Mouse (Mus musculus): ENCODE data around the gene Hspb2. TPM values are rescaled to one million over a fixed set of nuclear protein-coding genes. Genes with fewer than 3 reads are reported as not detected.
A peak's percentile ranks its signal among the peaks of the same experiment; 100 is the strongest.

Gene Hspb2
- polyA plus RNA-seq, 1 experiment from 2014 or later, result 285 TPM

DNA sequence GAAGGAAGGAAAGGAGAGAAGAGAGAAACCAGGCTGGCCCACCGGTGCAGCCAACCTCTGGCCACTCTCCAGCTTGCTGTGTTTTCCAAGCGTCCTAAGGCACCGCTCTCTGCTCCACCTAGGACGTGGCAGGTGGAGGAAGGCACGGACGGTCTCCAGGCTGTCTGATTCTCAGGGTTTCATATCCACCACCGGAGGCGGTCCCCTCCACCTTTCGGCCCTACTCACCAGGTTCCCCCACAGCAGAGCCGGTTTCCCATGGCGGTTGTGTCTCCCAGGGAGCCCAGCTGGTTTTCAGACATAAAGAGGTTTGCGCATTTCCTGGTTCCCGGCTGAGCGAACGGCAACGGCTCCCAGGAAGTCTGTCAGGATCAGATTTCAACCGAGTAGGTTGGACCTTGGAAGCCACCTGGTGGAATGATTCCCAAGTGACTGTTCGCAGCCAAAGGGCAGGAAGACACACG lies 5.9 kb downstream of the Hspb2 start, which contains the start of gene 2310030G06Rik:
Gene 2310030G06Rik (minus strand): TSS at position 323 of the 464 bp plus-strand sequence.
- Histone ChIP-seq H3K4me3 (peak within 1 kb of the TSS; percentile 56), H3K9me3 (replicated peaks) (no peaks in the 10 kb centered on the region), H3K4me2 (peak within 1 kb of the TSS; percentile 81), H3K4me1 (replicated peaks) (peaks cover 33% of the 10 kb centered on the region), H3K27me3 (replicated peaks) (no peaks in the 10 kb centered on the region), H3K27ac (ENCODE audit: poor library complexity, severe bottlenecking) (peak within 1 kb of the TSS; percentile 75), H3K9ac (peak within 1 kb of the TSS; percentile 78), H3K36me3 (no peaks in the 10 kb centered on the region)
- no peak for ATAC-seq (ENCODE audit: insufficient number of reproducible peaks, low FRiP score)
- 2% methylated on average over 19 of the region's 19 CpGs for WGBS

DNA sequence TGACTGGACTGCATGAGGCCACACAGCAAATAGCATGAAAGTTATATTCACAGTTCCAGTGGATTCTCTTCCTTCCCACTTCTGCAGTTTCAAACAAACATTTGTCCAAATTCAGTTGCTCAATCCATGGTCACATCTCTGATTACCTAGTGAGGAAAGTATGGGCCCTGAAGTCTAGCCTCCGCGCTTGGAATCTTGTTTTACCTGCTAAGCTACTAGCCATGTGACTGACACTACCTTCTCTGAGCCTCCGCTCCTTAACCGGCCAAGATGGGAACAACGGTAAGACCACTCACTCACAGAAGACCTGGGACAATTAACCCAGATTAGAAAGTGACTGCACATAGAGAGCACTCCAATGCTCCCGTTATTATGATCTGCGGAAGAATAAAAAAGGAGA lies 6.3 kb downstream of the Hspb2 start:
- H3K4me3 ChIP-seq, result peak overlapping the region; percentile 56
- H3K27me3 ChIP-seq (replicated peaks), result no peaks in the 10 kb centered on the region
- no peaks in the 10 kb centered on the region for H3K9me3 ChIP-seq (replicated peaks)
- no peak for ATAC-seq (ENCODE audit: insufficient number of reproducible peaks, low FRiP score)
- peak overlapping the region; percentile 81 for H3K4me2 ChIP-seq
- peaks cover 33% of the 10 kb centered on the region for H3K4me1 ChIP-seq (replicated peaks)
- WGBS, result 17% methylated on average over 7 of the region's 7 CpGs
- peak overlapping the region; percentile 75 for H3K27ac ChIP-seq (ENCODE audit: poor library complexity, severe bottlenecking)
- H3K9ac ChIP-seq, result peak overlapping the region; percentile 78
- no peaks in the 10 kb centered on the region for H3K36me3 ChIP-seq

DNA sequence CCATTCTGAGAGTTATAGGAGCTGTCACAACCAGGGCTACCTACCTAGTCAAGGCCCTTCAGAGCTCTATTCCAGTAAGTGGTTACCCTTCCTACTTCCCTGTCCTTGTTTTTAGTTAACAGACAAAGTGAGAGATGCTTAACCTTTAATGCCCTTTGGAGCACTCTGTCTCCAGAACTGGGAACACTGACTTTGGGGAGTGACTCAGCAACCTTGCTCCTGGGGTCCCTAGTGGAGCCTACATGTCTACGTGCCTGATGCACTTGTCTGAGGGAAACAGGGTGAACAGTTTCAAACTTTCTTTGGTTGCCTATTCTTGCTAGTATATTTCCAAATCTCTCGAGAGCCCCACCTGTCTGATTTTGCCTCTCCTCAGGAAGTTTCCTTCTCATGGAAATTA lies 9.4 kb downstream of the Hspb2 start:
- no peaks in the 10 kb centered on the region for H3K9me3 ChIP-seq (replicated peaks)
- no peak overlapping the region for H3K4me3 ChIP-seq
- H3K9ac ChIP-seq, result no peak overlapping the region
- no peak overlapping the region for H3K27ac ChIP-seq (ENCODE audit: poor library complexity, severe bottlenecking)
- 64% methylated on average over 2 of the region's 2 CpGs for WGBS
- H3K4me2 ChIP-seq, result no peak overlapping the region
- H3K4me1 ChIP-seq (replicated peaks), result peaks cover 37% of the 10 kb centered on the region
- H3K27me3 ChIP-seq (replicated peaks), result no peaks in the 10 kb centered on the region
- H3K36me3 ChIP-seq, result no peaks in the 10 kb centered on the region
- no peak for ATAC-seq (ENCODE audit: insufficient number of reproducible peaks, low FRiP score)

DNA sequence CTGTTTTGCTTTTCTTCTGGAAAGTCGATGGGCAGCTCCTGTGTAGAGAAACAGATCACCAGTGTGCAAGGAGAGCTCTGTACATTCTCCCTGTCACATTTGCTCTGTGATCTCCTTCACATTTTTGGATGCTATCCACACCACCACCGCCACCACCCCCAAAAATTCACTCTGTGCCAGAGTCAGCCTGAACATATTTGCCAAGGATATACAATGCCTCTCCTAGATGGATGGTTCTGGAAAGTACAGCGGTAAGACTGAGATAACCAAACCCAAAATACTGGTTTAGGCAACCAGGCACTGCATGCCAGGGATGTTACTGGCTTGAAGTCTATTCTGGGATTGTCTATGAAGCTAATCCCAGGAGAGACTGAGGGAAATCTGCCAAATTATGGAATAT lies 9.9 kb downstream of the Hspb2 start:
- H3K27ac ChIP-seq (ENCODE audit: poor library complexity, severe bottlenecking), result no peak overlapping the region

DNA sequence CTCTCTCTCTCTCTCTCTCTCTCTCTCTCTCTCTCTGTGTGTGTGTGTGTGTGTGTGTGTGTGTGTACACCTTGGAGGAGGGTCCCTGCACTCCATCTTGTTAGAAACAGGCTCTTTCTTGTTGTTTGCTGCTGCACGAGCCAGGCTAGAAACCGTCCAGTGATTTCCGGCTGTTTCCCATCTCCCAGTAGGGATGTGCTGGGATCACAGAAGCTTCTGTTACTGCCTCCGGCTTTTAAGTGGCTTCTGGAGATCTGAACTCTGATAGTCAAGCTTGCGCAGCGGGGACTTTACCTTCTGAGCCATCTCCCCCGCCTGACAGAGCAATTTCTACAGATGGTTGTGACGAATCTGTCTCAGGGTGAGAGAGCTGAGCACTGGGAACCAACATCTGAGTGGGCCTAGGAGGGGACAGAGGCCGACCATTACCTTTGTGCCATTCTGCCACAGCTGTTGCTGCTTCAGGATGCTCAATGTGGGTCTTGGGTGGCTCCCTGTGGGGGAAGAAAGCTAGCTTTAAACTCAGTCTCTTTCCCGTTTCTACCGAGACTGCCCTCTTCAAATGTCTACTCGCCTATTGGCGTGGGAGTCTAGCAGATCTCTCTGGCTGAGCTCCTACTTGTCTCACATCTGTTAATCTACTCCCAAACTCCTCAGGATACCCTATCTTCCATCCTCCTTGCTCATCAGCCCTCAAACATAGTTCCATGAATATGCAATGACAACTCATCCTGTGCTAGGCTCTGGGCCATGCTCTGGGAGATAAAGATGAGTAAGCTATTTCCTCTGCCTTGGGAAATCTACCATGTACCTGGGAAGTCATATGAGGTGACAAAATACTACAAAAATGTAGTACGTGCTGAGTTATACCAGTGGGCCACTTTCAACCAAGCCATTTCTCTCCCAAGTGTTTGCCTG lies 11.0 kb downstream of the Hspb2 start:
- H3K36me3 ChIP-seq, result no peaks in the 10 kb centered on the region
- H3K4me2 ChIP-seq, result no peak overlapping the region
- no peak overlapping the region for H3K4me3 ChIP-seq
- H3K9ac ChIP-seq, result no peak overlapping the region
- H3K27me3 ChIP-seq (replicated peaks), result no peaks in the 10 kb centered on the region
- WGBS, result 82% methylated on average over 14 of the region's 14 CpGs
- ATAC-seq (ENCODE audit: insufficient number of reproducible peaks, low FRiP score), result no peak
- H3K4me1 ChIP-seq (replicated peaks), result peaks cover 22% of the 10 kb centered on the region; the same call in 1 of the 2 replicates
- H3K27ac ChIP-seq (ENCODE audit: poor library complexity, severe bottlenecking), result no peak overlapping the region
- no peaks in the 10 kb centered on the region for H3K9me3 ChIP-seq (replicated peaks)

More for the DNA sequence above, 9.9 kb downstream of the Hspb2 start:
- peaks cover 34% of the 10 kb centered on the region for H3K4me1 ChIP-seq (replicated peaks)
- 74% methylated on average over 3 of the region's 3 CpGs for WGBS
- no peaks in the 10 kb centered on the region for H3K36me3 ChIP-seq
- H3K9ac ChIP-seq, result no peak overlapping the region
- no peak overlapping the region for H3K4me3 ChIP-seq
- no peak overlapping the region for H3K4me2 ChIP-seq
- no peaks in the 10 kb centered on the region for H3K9me3 ChIP-seq (replicated peaks)
- ATAC-seq (ENCODE audit: insufficient number of reproducible peaks, low FRiP score), result no peak
- H3K27me3 ChIP-seq (replicated peaks), result no peaks in the 10 kb centered on the region

DNA sequence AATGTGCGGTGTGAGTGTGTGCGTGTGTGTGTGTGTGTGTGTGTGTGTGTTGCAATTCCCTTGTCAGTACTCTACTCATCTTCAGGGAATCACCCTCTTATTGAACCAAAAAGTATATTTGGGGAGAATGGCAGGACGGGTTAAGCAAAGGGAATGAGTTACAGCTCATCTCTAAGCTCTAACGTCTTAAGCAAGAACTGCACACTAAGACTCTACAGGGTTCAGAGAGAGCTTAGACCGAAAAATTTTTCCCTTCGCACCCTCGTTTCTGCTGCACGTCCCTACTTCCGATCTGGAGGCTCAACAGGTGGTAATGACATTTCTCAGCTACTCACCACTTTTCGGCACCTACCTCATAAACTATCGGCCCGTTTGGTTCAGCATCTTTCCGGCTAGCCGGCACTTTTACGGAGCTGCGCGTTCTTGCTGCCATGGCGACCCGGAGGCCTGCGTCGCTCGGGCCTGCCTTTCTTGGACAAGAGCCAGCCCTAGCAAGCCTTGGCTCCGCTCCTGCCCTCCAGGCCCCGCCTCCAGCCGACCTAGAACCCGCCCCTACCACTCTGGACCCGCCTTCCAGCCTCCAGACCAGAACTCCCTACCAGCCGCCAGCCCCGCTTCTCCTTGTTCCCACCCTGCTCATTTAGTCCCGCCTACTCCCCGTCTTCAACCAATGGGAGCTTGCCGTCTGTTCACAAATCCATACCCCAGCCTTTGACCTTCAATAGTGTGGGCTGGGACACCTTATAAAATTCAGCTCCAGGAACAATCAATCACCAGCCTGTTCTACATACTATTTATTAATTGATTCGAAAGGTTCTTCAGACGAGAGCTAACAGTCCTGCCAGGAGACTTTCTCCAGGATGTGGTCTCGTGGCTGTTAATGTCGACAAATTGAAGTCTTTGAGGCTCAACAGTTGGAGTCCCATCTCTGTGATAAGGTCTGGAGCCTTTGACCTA lies 13.0 kb downstream of the Hspb2 start, which contains the start of gene Dixdc1:
Gene Dixdc1 (minus strand): TSS at position 604 of the 957 bp plus-strand sequence.
- Histone ChIP-seq H3K27me3 (replicated peaks) (no peaks in the 10 kb centered on the region), H3K4me1 (replicated peaks) (peaks cover 19% of the 10 kb centered on the region; the same call in 1 of the 2 replicates), H3K36me3 (no peaks in the 10 kb centered on the region), H3K27ac (ENCODE audit: poor library complexity, severe bottlenecking) (peak within 1 kb of the TSS; percentile 57; the same call in 1 of the 2 replicates), H3K9ac (no peak within 1 kb of the TSS), H3K4me3 (peak within 1 kb of the TSS; percentile 39), H3K4me2 (peak within 1 kb of the TSS; percentile 70), H3K9me3 (replicated peaks) (no peaks in the 10 kb centered on the region)
- ATAC-seq (ENCODE audit: insufficient number of reproducible peaks, low FRiP score), result peak; percentile 97
- 12% methylated on average over 36 of the region's 36 CpGs for WGBS

DNA sequence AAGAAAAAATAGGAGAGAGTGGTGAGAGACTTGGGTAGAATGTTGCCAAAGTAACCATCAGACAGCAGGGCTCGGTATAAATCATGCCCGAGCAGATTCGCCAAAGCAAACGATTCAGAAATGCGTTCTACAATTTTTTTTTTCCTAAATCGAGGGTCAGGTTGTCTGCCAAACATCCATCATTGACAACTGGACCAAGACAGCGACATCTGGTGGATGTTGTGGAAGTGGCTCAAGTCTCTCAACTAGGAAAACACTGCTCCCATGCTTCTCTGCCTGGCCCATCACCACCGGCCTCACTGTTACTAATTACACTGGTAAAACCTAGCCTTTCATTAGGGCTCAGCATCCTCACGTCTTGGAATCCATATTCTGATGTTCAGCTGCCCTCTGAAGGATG lies 17.2 kb downstream of the Hspb2 start:
- Histone ChIP-seq H3K4me2 (peak overlapping the region; percentile 31), H3K27ac (ENCODE audit: poor library complexity, severe bottlenecking) (no peak overlapping the region), H3K27me3 (replicated peaks) (no peaks in the 10 kb centered on the region), H3K4me1 (replicated peaks) (peaks cover 23% of the 10 kb centered on the region), H3K4me3 (no peak overlapping the region), H3K9ac (no peak overlapping the region), H3K36me3 (no peaks in the 10 kb centered on the region), H3K9me3 (replicated peaks) (no peaks in the 10 kb centered on the region)
- 4% methylated on average over 9 of the region's 9 CpGs for WGBS
- ATAC-seq (ENCODE audit: insufficient number of reproducible peaks, low FRiP score), result no peak

DNA sequence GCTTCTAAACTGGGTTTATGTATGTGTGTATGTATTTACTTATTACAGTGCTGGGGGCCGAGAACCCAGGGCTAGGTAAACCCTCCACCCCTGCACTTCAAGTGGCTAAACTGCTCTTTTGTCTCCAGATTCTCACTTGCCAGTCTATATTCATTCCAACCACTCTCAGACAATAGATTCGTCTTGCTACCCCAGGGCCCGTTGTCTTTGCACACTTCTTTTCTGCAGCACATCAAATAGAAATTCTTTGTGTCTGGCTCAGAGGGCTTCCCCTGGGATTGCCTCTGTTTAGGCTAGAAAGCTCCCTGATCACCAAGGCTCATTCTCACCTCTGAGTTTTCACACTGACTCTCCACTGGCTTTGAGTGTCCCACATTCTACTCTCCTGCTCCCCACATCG lies 19.6 kb downstream of the Hspb2 start:
- WGBS, result 41% methylated on average over 4 of the region's 4 CpGs
- no peak overlapping the region for H3K27ac ChIP-seq (ENCODE audit: poor library complexity, severe bottlenecking)
- H3K4me1 ChIP-seq (replicated peaks), result peaks cover 15% of the 10 kb centered on the region
- no peak overlapping the region for H3K4me2 ChIP-seq
- ATAC-seq (ENCODE audit: insufficient number of reproducible peaks, low FRiP score), result no peak
- H3K9me3 ChIP-seq (replicated peaks), result no peaks in the 10 kb centered on the region
- no peaks in the 10 kb centered on the region for H3K36me3 ChIP-seq
- H3K9ac ChIP-seq, result peak overlapping the region; percentile 5; the same call in 1 of the 2 replicates
- H3K27me3 ChIP-seq (replicated peaks), result no peaks in the 10 kb centered on the region
- H3K4me3 ChIP-seq, result no peak overlapping the region

DNA sequence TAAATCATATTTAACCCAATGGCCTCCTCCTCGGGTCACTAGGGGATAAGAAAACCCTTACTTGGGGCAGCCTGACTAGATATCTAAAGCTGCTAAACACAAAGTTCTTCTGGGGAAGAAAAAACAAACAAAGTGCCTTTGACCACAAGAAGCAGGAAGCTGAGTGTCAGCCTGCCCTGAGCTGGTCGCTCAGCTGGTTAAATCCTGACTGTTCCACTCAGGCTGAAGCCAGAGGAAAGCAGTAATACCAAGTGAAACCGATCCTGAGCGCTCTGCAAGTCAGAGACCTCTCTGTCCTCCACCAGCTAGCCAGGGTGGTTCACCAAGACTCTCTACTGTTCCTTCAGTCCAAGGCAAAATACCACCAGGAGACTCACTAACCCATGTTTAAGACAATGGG lies 22.6 kb downstream of the Hspb2 start:
- 31% methylated on average over 4 of the region's 4 CpGs for WGBS
- Histone ChIP-seq H3K4me3 (no peak overlapping the region), H3K27me3 (replicated peaks) (no peaks in the 10 kb centered on the region), H3K9ac (no peak overlapping the region), H3K27ac (ENCODE audit: poor library complexity, severe bottlenecking) (no peak overlapping the region), H3K36me3 (no peaks in the 10 kb centered on the region), H3K4me2 (no peak overlapping the region), H3K9me3 (replicated peaks) (no peaks in the 10 kb centered on the region), H3K4me1 (replicated peaks) (peaks cover 40% of the 10 kb centered on the region)
- ATAC-seq (ENCODE audit: insufficient number of reproducible peaks, low FRiP score), result no peak

DNA sequence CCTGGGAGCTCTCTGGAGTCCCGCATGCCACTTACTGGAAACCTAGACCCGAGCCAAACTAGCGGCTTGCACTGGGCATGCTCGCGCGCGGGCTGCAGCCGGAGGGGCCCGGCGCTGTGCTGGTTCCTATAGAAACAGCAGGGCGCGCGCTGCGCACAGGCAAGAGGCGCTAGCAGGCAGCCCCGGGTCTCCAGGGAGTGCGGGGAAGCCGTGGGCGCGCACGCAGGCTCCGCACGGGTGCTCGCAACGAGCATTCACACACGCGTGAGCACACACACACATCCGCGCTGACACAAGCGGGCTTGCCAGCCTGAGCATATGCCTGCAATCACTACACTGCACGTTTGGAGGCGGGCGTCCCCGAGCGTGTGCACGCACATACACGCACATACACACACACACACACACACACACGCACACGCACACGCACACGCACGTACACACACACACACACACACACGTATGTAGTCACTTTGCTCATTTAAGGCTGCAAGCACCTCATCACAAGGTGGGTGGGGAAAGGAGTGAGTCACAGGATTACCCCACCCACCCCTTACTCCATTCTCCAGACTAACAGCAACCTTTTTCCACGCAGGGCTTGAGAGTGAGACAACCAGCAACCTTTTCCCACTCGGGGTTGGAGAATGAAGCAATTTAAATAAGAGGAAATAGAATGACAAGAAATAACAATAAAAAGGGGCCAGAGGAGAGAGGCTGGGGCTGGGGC lies 24.1 kb downstream of the Hspb2 start:
- WGBS, result under 1% methylated on average over 45 of the region's 45 CpGs
- ATAC-seq (ENCODE audit: insufficient number of reproducible peaks, low FRiP score), result peak; percentile 83
- peak overlapping the region; percentile 79 for H3K9ac ChIP-seq
- no peaks in the 10 kb centered on the region for H3K9me3 ChIP-seq (replicated peaks)
- peak overlapping the region; percentile 57 for H3K4me3 ChIP-seq
- no peaks in the 10 kb centered on the region for H3K27me3 ChIP-seq (replicated peaks)
- no peaks in the 10 kb centered on the region for H3K36me3 ChIP-seq
- H3K4me2 ChIP-seq, result peak overlapping the region; percentile 89
- H3K27ac ChIP-seq (ENCODE audit: poor library complexity, severe bottlenecking), result peak overlapping the region; percentile 70
- H3K4me1 ChIP-seq (replicated peaks), result peaks cover 49% of the 10 kb centered on the region
